Mouse (Mus musculus) regulatory T cell (primary cell): ENCODE measurements at regions not wholly inside any gene's neighbourhood (a gene's known extent, or its start where the extent isn't known, plus 50 kb on each side); places are given as distances from the start of the nearest gene placed in this dataset.

Experiments
- in situ Hi-C: fragments of 300-600 bp; cut with MboI, MseI; formaldehyde crosslinking; loops from one replicate; pipeline ENCODE4 v1.15.1; 2025; ENCODE audit warnings: high pct_unique_total_duplicates

DNA sequence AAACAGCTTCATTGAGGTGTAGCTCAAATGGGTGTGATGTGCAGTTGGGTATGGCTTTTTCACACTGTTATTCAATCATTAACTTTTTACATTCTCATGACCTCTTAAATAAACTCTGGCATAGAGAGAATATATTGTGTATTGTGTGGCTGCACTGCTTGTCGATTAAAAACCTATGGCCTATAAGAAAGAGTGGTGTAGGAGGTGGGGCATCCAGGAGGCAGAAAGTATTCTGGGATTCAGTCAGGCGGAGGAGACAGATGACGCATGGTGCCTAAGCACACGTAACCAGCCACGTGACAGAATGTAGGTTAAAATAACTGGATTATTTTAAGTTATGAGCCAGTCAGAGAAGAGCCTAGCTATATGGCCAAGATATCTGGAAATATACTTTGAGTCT is 78.2 kb upstream of the Slc16a7 start:
- in situ Hi-C loops: no loop called here

DNA sequence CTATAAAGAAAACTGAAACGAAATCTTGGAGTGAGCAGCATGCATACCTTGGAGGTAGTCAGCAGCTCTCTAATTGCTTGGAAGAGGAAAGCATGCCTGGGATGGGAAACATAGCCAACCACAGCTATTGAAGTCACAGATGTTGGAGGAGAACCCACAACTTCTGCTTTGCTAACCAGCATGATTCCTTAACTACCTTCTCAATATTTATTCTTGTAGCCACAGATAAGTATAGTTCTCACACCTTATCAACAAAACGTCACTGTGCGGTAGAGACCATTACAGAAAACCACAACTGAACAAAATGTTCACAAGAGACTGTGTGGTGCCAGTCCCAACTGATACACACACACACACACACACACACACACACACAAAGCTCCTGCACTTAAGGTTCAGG is 99.1 kb upstream of the Slc16a7 start:
- in situ Hi-C loops: no loop called here

DNA sequence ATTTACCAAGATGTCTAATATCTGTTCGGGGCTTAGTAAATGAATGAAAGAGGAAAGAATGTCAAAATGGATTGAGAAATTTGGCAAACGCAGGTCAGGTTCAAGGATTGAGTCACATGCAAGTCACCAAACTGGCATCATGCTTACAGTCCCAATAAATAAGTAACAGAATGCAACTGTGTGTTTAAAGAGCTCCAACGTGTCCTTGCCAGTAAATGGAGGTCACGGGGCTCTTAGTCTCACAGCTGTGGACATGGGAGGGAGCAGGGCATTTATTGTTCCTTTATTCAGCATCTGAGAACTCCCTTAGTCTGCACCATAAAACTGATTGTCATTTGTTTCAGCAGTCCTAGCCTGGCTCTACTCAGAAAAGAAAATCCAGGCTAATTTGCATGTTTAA is 101.1 kb upstream of the Slc16a7 start:
- in situ Hi-C loops: no loop called here

DNA sequence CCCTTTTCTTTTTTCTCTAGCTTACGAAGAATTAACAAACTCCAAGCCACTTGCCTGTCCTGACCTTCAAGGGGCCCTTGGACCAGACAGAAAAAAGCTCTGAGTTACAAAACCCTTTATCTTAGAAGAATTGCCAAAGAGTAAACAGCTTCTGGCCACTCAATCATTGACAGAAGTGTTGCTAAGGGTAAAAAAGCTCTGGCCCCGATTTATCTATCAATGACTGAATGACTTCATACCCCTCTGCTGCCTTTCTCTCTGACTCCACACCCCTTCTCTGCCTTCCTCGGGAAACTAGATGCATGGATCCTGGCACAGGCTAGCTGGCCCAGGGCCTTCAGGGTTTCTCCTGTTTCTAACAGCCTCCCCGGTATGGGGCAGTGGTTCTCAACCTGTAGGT is 105.2 kb upstream of the Slc16a7 start:
- in situ Hi-C loops: no loop called here

DNA sequence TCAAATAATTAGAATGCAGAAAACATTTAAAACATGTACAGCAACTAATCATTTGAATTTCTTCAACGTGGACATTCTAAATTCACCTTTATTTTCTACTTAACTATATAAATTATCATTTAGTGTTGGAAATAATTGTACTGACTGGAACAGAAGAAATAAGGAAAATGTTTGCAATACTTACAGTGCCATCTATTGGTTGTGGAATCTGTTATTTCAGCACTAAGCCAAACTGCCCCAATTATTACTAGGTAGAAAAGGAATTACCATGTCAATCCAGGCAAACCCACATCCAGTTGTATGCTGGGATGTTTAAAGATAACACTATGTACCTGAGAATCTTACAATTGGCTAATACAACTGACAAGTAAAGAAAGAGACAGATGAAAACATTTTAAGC is 109.1 kb upstream of the Slc16a7 start:
- in situ Hi-C loops: no loop called here

DNA sequence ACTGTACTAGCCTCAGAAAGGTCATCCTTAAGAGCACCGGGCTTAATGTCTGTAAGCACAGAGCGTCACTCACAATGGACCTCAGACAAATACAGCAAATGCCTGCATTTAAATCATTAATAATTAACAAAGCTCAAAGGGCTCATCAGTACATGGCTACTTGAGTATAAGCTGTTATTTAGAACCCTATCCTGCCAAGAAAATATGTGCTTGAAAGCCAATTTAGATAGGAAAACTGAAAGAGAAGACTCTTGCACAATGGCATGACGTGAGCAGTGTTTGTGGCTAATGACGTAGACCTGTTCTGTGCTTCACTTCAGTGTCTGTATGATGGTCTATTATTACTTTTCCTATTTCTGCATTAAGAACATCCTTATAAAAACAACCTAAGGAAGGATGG is 111.1 kb upstream of the Slc16a7 start:
- in situ Hi-C loops: no loop called here

DNA sequence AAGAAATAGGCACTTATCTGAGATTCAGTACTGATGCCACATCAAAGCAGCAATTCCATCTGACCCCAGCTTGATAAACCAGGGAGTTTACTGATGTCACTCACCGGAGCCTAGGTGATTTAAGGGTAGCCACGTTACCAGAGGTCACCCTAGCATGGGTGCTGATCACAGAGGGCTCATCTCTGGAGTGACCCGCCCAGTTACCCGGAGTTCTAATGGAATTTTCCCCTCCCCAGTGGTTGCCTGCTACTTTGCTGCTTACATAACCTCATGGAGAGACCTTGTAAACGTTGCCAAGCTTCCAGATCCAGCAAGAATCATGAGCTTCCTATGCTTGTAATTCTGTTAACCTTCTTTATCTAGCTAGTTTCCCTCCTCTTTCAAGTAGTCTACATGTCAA is 125.8 kb upstream of the Slc16a7 start:
- in situ Hi-C loops: no loop called here

DNA sequence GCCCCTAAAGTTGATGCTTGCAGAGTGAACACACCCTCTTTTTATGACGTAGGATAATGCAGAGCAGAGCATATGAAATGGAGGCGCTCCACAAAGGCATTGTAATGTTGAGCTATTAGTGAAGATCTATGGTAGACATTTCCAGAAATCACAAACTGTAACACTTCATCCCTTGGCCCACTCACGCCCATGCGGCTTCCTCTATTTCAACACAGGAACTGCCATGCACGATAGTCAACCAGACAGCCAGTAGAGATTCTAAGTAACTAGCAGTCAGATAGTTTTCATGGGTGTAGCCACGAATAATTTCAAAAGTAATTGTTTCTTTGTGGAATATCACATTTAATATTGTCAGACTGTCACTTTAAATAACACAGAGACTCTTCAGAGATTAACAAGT is 141.6 kb upstream of the Slc16a7 start:
- in situ Hi-C loops: no loop called here

DNA sequence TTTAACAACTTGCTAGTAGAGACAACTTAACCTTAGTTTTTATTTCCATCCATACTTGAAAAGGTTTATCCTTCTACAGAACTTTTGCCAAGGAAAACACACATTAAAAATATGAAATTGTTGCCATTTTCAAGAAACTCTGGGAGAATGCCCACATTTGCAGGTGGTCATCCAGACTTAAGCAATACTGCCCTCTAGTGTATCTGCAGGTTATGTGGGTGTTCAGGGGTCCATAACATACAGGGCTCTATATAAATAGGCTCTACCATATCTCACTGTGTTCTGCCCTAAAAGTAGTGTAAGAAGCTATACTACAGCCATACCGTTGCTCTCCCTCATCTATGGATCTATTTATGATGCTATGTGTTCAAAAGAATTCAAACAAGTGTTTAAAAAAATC is 149.1 kb upstream of the Slc16a7 start:
- in situ Hi-C loops: no loop called here

DNA sequence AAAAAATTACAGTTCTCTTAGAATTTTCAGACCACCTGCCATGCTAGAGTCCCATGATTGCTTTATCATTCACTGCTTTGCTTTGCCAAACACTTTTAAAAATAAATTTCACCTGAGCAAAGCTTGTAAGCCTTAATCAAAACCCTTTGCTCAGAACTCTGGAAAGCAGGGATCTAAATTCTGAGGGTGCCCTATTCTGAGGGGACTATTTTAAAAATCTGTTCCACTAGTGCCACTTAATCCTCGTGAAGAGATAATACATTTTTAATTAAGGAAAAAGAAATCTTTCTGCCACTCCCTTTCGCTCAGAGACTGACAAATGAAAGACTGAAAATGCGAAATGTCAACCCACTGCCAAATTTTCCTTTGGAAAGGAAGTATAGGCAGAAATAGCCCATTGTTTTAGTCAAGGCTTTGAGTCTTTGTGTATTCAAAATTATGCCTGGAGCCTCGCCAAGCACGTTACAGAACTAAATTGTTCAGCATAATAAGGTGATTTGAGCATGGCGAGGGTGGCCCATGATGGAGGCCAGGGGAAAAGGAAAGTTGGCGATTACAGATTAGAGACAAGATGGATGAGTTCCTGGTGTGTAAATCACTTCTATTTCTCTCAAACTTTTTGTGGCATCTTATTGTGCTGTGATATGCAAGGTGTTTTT is 197.4 kb upstream of the Slc16a7 start:
- in situ Hi-C loops: no loop called here

DNA sequence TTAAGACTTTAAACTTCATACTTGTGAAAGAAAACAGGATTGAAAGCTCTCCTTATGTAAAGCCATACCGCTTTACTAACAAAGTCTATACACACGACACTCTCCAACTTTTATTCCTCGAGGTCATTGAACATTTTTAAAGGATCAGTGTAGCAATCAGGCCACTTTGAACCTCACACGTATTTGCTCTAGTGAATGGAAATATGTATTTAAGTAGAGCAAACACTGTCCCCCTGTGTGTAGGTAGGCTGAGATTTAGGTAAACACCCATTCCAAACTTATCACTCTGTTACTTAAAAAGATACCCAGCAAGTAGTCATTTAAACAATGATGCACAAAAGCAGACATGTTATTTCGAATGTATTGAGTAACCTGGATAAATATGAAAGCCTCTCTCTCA is 203.7 kb upstream of the Slc16a7 start:
- in situ Hi-C loops: no loop called here

DNA sequence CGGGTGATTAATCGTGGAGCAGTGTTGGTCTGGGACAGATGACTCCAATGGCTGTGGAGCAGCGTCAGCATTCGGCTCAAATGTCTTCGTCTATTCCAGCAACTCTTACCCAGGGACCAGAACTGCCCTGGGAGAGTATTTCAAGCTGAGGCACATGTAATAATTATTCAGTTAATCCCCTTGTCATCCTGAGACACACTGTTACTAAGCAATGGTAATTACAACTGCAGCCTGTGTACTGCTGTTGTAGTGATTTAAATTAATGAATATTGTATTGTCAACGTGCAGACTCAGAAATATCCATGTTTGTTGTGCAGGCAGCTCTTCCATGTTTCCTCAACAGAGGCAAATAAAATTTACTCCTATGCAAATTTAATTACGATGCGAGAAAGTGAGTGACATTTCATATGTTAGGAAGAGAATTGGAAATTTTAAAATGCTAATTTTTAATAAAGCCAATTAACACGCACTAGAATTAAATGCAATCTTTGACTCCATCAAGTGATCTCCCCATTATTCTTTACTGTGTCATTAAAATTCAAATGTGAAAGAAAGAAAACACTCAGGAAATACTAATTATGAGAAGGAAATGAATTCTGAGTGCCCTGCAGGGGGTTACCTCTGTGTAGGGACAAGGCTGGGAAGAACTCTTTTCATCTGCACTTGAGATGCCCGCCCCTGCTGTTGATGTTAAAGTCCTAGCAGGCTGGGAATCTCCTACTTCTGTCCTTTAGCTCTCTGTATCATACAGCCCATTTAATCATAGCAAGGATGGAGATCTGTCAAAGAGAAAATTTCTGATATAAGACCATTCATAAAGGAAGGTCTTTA is 218.7 kb upstream of the Slc16a7 start:
- in situ Hi-C loops: no loop called here

DNA sequence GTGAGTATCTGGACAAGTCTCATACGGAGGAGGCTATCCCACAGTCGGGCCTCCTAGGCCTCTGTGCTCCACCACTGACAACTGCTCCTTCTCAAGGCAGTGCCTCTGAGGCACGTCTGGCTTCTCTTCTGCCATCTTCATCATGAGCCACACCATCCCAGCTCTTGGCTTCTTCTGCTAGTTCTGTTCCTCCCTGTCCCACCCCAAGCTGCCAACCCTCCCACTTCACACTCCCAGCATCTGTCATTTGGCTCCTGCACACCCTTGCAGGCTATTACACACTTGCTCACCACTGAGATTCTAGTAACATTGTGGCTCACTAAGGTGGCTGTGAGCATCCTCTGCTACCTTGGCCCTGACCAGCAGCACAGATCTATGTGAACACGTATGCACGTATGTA is 221.1 kb upstream of the Slc16a7 start:
- in situ Hi-C loops: no loop called here

DNA sequence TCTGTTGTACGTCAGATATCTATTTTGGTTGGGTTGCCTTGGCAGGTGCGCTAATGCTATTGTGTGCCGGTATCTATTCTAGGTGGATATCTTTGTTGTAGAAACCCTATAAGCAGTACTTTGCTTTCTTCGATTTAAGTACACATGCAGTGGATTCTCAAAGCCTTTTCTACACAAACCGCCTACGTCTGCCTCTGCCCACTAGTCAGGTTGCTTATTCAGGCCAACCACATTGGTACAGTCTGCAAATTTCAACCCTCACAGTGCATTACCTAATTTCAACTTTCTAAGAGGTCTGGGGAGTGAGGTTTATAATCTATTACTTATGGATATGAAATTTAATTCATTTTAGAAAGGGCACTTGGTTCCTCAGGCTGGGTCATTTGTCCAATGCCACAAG is 223.5 kb upstream of the Slc16a7 start:
- in situ Hi-C loops: no loop called here

DNA sequence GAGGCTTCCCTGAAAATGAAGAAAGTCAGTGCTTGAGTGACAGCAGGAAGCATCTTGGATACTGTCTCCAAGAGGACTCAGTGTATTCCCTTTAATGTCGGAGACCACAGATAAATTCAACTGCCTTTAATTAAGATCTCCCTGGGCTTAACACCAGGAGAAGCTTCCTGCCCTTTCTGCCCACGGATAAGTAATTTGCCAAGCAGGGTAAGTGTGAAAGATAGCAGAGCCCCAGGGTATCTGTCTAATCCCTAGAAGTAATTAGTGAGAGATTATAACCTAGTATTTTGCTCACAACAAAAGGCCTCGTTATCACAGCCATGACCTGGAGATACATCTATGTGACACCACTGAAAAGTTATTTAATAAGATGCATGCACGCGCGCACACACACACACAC is 232.1 kb upstream of the Slc16a7 start:
- in situ Hi-C loops: no loop called here

DNA sequence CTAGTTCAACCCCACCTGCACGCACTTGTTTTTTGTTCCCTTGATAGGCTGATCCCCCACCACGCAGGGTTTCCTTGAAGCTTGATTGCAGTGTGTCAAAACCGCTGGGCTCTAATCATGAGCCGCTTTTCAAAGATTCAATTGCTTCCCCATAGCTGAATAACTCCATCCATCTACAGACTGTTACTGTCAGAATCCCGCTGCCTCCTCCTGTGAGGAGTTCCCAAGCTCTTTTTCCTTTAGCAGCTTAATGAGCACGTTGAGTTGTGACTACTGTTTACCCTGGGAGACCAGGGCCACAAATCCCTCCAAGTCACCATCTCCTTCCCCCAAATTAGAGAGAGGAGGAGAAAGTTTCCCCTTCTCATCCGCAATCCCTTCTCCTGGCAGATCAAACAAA is 234.6 kb upstream of the Slc16a7 start:
- in situ Hi-C loops: no loop called here

DNA sequence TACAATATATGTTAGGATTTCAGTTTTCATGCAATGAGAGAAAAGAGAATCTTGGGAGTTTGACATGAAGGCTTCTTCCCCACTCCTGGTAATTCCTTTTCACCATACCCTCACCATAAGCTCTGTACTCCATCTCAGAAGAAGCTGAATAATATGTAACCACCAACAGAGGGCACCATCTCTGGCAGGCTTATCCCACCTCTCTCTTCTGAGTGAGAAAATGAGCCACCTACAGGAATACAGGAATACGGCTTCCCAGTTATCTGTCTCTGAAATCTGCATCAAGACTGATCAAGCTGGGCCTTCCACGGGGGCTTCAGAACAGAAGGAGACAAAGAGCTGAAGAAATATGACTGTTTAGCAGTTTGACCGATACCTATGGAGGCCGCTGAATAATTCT is 278.6 kb upstream of the Slc16a7 start:
- in situ Hi-C loops: no loop called here

DNA sequence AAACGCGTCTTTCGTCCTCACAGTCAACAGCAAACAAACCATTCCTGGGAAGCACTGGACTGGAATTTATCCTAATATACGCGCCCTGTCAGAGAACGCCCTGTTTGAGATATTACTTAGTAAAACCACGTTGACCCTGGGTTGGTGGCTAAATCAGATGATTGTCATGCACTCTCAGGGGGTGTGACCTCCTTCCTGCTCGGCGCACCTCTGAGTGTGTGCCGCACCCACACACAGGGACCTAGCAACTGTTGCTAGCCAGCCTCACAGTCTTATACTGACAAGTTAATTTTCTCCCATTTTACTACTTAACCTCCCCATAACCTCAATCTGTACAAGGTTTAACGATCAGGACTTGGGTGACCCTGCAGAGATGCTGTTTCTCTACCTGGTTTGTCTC is 284.4 kb upstream of the Slc16a7 start:
- in situ Hi-C loops: no loop called here

DNA sequence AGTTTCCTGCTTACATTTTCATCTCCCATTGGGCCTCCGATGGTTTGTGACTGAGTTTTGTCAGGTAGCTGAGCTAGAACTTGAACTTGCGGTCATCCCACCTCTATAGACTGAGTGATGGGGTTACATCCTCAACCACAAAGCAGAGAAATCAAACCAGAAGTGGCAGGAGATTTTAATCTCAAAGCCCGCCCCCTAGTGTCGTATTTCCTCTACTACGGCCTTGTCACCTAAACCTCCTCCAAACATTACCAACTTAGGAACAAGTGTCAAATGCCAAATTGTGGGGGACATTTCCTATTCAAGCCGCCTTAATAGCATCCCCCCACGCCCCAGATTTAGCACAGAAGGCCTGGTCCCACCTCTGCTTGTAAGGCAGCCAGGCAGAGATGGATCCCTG is 286.3 kb upstream of the Lrig3 start:
- in situ Hi-C loops: no loop called here

DNA sequence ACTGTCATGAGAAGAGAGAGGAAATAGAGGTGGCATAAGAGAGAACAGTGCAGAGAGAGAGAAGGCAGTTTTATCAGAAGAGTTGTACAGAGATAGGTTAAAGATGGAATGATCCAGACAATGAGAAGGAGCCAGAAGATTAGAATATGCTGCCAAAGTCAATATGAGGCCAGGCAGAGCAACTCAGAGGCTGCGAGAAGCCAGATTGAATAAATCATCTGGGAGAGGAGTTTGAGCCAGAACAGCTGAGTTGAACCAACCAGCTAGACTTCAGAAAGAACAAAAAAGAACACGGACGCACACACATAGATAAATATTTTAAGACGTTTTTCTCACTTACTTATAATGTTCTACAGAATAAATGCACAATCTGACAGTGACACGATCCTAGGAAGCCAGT is 280.8 kb upstream of the Lrig3 start:
- in situ Hi-C loops: no loop called here

DNA sequence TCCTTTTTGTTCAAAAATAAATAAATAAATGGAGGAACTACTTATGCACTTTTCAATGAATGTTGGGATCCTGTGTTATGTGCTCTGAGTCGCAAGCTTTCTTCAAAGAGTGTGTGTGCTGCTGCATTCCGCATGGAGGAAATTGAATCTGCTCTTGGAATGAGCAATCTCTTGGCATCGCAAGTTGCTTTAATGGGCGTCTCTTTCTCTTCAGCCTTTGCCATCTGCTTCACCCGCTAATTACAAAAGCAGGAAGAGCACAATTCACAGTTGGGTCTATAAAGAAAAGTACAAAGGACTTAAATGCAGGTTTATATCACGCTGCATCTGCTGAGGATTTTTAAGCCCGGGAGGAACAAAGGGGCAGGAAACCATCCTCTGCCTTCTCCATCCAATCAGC is 272.5 kb upstream of the Lrig3 start:
- in situ Hi-C loops: no loop called here

DNA sequence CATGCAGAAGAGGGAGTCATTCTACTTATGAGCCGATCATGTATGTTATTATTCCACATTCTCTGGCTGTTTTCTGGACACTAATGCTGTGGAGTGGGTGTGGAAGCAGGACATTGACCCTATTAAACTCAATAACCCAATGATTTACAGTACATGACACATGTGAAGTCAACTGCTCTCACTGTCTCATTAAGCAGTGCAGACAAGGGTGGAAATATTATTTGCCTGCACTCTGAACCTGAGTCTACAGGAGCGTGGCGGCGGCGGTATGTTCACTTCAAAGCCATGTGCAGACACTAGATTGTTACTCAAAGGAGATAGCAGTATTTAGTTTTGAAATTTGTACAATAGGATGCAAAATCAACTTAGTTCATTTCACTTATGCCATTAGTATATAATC is 269.8 kb upstream of the Lrig3 start:
- in situ Hi-C loops: no loop called here

DNA sequence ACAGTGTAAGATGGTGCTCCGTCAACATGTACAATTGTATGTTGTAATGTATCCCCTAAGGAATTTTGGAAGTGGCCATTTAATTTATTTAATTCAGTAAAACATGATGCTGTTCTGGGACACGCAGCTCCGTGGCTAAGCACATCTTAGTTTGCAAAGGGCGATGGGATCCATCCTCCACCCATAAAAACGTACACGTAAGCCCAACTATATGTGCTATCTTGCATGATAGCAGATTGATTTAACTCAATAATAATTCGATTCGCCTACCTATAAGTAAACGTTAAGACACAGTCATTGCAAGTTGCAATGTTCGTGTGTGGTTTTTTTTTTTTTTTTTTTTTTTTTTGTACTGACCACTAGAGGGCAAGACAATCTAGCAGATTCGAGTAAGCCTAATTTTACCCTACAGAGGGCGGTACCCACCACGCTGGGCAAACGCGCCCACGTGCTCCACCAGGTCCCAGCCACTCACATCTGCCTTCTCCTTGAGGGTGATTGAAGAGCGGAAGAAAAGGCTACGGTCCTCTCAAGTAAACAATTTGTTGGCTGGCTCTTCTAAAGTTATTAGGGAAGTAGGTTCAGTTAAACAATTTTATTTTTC is 240.8 kb upstream of the Lrig3 start:
- in situ Hi-C loops: no loop called here
